Mouse (Mus musculus): ENCODE results near the gene Egflam. TPM values are rescaled to one million over a fixed set of nuclear protein-coding genes. Genes with fewer than 3 reads are reported as not detected.

The Egflam gene
- total RNA-seq (2018; cell fraction: chromatin; rRNA removed) = not detected
- not detected for total RNA-seq (2018; cell fraction: cytosol; rRNA removed)
- total RNA-seq (2018; cell fraction: nucleus; rRNA removed) = not detected
- polyA plus RNA-seq (2018) = not detected in 3 replicates

DNA sequence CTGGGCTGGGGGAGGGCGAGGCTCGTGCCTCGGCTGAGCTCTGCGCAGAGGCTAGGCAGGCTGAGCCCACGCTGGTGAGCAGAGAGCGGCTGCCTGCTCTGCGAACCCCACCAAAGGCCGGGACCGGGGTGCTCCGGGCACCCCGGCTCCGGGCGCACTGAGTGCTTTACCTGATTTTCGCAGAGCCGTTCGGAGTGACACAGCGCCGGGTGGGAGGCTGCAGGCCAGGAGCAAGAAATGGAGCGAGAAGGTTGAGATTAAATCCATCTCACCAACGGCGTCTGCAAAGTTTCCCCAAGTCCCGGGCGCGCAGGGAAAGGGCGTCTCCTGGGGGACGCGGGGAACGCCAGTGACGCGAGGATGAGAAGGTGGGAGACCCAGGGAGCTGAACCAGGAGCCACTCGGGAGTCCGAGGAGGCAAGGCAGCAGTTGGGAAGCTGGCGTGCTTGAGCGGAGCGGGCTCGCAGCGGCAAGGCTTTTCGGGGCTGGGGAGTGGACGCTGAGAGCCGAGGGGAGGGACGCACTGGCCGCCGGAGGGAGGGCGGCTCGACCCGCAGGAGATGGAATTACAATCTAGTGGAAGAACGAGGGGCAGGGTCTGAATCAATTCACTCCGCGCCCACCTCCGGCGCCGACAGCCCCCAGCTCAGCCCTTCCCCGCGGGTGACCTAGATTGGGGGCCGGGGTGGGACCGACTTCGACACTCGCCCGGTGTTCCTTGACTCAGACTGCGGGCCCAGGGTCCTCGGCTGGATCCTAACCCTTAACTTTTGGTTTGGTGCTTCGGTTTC is at the start of gene Egflam:
TSS of gene Egflam (minus strand) at position 578 of the 791 bp plus-strand sequence.
- H3K4me3 ChIP-seq (ENCODE audit: inconsistent target) = no peak within 1 kb of the TSS
- WGBS (ENCODE audit: missing documents) = 3% methylated on average over 62 of the region's 62 CpGs
- no peaks in the 10 kb centered on the region for H3K79me2 ChIP-seq (ENCODE audit: inconsistent target)
- H3K27ac ChIP-seq = no peak within 1 kb of the TSS
- H3K36me3 ChIP-seq (ENCODE audit: inconsistent target) = no peaks in the 10 kb centered on the region

DNA sequence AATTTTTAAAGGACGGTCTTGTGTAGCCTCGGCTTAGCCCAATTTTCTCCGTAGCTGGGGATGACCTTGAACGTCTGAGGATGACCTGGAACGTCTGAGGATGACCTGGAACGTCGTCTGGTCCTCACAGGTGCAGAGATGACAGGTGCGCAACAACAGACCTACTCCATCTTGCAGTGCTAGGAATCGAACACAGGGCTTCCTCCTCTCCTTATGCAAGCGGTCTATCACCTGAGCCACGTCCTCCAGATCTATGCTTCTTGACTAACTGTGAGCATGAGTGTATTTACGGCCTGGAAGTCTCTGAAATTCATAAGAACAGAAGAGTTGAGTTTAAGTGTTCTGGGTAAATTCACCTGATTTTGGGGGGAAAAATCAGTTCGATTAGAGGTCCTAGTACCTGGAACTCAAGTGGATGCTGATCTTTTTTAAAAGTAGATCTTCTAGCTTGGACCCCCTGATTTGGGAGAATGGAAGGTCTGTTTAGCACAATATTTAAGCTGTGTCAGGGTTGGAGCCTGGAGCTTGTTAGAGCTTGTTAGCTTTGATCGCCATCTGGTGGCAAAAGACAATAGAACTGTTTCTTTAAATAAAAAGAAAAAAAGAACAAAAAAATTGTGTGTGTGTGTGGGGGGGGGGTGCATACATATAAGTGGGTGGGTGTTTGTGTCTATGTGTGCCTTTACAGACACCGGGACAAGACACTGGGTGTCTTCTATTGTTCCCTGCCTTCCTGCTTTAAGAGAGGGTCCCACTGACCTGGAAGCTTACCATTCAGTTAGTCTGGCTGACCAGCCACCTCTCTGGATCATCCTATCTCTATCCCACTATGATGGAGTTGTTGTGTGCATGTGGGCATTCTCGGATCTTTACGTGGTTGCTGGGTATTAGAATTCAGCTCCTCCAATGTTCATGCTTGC is 45.5 kb upstream of the Egflam start:
- Histone ChIP-seq H3K4me3 (ENCODE audit: inconsistent target) (no peak overlapping the region), H3K79me2 (ENCODE audit: inconsistent target) (no peaks in the 10 kb centered on the region), H3K36me3 (ENCODE audit: inconsistent target) (no peaks in the 10 kb centered on the region), H3K27ac (no peak overlapping the region)
- WGBS (ENCODE audit: missing documents) = 67% methylated on average over 17 of the region's 17 CpGs

- no peak overlapping the region for H3K27ac ChIP-seq
- H3K4me3 ChIP-seq (ENCODE audit: inconsistent target) = no peak overlapping the region
- no peaks in the 10 kb centered on the region for H3K79me2 ChIP-seq (ENCODE audit: inconsistent target)
- 73% methylated on average over 16 of the region's 16 CpGs for WGBS (ENCODE audit: missing documents)
- H3K36me3 ChIP-seq (ENCODE audit: inconsistent target) = no peaks in the 10 kb centered on the region
These were observed 44.2 kb upstream of the Egflam start for GRCm38 (mm10) chr15:7442148-7443100.

- H3K79me2 ChIP-seq (ENCODE audit: inconsistent target) = no peaks in the 10 kb centered on the region
- H3K4me3 ChIP-seq (ENCODE audit: inconsistent target) = no peak overlapping the region
These were observed 26.1 kb upstream of the Egflam start for GRCm38 (mm10) chr15:7424282-7424681.

GRCm38 (mm10) chr15:7404521-7404920 is 6.3 kb upstream of the Egflam start:
- 92% methylated on average over 8 of the region's 8 CpGs for WGBS (ENCODE audit: missing documents)
- Histone ChIP-seq H3K36me3 (ENCODE audit: inconsistent target) (no peaks in the 10 kb centered on the region), H3K79me2 (ENCODE audit: inconsistent target) (no peaks in the 10 kb centered on the region)

More at GRCm38 (mm10) chr15:7424282-7424681, 26.1 kb upstream of the Egflam start:
- 88% methylated on average over 2 of the region's 2 CpGs for WGBS (ENCODE audit: missing documents)
- H3K27ac ChIP-seq = no peak overlapping the region
- no peaks in the 10 kb centered on the region for H3K36me3 ChIP-seq (ENCODE audit: inconsistent target)

DNA sequence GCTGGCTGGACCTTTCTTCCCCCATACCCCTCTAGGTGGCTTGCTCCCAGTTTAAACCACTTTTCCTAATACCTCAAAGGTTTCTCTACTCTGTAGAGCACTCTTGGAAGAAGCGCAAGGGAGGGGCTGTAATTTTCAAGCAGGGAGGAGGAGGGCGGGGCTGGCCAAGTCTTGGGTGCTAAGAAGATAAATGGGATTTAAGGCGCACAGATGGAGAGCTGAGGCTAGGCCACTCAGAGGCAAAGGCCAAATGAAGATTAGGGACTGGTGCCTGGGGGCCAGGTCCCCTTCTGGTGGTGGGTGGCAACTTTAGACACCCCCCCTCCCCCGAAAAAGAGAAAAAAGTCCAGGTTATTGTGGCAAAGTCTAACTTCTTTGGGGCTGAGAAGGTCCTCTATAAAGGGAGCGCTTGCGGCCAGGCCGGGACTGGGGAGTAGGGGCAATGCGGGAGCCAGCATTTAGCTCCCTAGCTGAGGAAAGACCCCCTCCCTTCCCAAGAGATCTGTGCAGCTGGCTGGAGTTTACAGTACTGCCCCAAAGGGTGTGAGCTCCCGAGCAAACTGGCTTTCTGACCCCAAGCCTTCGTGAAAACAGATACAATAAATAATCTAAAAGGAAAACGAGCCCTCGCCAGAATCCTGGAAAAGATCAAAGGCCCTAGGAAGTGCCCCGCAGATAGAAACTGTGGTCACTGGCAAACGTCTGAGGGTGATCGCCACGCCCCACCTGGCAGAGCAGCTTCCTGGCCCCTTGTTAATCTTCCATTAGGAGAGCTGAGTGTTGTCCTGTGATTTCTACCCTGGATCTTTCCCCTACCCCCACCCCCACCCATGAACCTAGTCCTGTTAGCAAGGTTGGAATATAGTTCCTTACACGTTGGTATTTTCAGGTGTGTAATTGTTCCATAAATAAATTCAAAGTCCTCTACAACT is 680 bp upstream of the Egflam start:
- Histone ChIP-seq H3K27ac (no peak overlapping the region), H3K4me3 (ENCODE audit: inconsistent target) (no peak overlapping the region), H3K79me2 (ENCODE audit: inconsistent target) (no peaks in the 10 kb centered on the region), H3K36me3 (ENCODE audit: inconsistent target) (no peaks in the 10 kb centered on the region)
- 6% methylated on average over 16 of the region's 17 CpGs for WGBS (ENCODE audit: missing documents)

More at GRCm38 (mm10) chr15:7404521-7404920, 6.3 kb upstream of the Egflam start:
- Histone ChIP-seq H3K4me3 (ENCODE audit: inconsistent target) (no peak overlapping the region), H3K27ac (no peak overlapping the region)

- H3K4me3 ChIP-seq (ENCODE audit: inconsistent target) = no peak overlapping the region
- H3K36me3 ChIP-seq (ENCODE audit: inconsistent target) = no peaks in the 10 kb centered on the region
- no peaks in the 10 kb centered on the region for H3K79me2 ChIP-seq (ENCODE audit: inconsistent target)
- H3K27ac ChIP-seq = no peak overlapping the region
- WGBS (ENCODE audit: missing documents) = 6% methylated on average over 8 of the region's 8 CpGs
These were observed 763 bp downstream of the Egflam start for GRCm38 (mm10) chr15:7397446-7397817.

DNA sequence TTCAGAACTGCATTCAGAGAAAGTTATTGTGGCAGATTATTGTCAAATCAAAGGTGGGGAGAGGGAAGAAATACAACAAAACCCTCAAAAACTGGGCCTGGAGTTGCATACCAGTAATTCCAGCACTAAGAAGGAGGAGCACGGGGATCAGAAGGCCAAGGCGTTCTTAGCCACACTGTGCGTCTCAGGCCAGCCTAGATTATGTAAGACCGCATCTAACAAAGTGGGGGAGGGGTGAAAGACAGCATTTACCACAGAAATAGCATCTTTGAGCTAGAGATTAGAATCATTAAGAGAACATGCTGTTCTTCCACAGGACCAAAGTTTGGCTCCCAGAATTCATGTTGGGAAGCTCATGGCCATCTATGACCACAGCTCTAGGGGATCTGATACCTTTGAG is 14.8 kb downstream of the Egflam start:
- H3K4me3 ChIP-seq (ENCODE audit: inconsistent target) = no peak overlapping the region
- H3K36me3 ChIP-seq (ENCODE audit: inconsistent target) = no peaks in the 10 kb centered on the region
- H3K27ac ChIP-seq = no peak overlapping the region
- 93% methylated on average over 4 of the region's 4 CpGs for WGBS (ENCODE audit: missing documents)
- no peaks in the 10 kb centered on the region for H3K79me2 ChIP-seq (ENCODE audit: inconsistent target)

- no peak overlapping the region for H3K27ac ChIP-seq
- 50% methylated on average over 10 of the region's 10 CpGs for WGBS (ENCODE audit: missing documents)
- no peaks in the 10 kb centered on the region for H3K36me3 ChIP-seq (ENCODE audit: inconsistent target)
- no peaks in the 10 kb centered on the region for H3K79me2 ChIP-seq (ENCODE audit: inconsistent target)
- no peak overlapping the region for H3K4me3 ChIP-seq (ENCODE audit: inconsistent target)
These were observed 15.7 kb downstream of the Egflam start for GRCm38 (mm10) chr15:7382457-7382856.

DNA sequence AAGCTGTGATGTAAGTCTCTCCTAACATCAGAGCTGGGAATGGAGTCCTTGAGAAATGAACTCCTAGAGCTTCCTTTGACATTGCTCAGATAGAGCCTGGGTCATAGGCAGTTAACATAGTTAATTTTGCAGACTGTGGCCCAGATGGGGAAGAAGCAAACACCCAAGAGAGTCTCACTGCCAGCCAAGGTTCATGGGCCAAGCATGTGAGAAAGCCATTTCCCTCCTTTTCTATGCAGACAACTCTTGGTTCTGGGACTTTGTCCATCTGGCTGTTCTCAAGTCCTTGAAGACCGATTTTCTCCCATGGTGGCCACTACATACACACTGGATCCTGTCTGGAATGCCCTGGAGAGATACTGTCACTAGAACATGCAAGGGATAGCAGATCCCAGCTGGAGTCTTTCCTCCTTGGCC is 45.6 kb downstream of the Egflam start:
- no CpG with 5 or more reads among the region's 1 CpGs for whole genome bisulfite sequencing (ENCODE audit: missing documents)
- Histone ChIP-seq H3K79me2 (ENCODE audit: inconsistent target) (no peaks in the 10 kb centered on the region), H3K36me3 (ENCODE audit: inconsistent target) (no peaks in the 10 kb centered on the region), H3K4me3 (ENCODE audit: inconsistent target) (no peak overlapping the region), H3K27ac (no peak overlapping the region)

DNA sequence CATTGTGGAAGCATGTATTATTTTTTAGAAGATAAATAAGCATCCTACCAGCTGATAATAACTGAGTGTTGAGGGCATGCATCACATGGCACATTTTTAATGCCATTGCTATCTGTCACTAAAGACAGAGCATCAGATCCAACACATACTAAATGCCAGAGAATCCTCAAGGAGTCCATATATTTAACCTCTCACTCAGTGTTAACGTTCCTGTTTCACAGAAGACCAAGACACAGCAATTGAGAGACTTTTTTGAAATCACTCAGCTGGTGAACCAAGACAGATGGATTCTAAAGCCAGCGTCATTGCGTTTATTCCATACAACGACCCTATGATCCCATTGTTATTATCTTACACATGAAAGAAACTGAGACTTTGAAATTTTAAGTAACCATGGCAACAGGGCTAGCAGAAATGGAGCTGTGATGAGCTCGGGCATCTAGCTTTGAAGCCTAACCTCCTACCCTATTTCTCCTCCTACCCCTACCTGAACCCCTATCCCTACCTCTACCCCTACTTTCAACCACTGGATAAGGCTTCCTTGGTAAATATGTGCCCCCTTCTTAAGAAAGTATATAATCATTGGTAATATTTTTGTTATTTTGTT is 57.4 kb downstream of the Egflam start:
- no peaks in the 10 kb centered on the region for H3K36me3 ChIP-seq (ENCODE audit: inconsistent target)
- 81% methylated on average over 5 of the region's 5 CpGs for WGBS (ENCODE audit: missing documents)
- H3K4me3 ChIP-seq (ENCODE audit: inconsistent target) = no peak overlapping the region
- H3K79me2 ChIP-seq (ENCODE audit: inconsistent target) = no peaks in the 10 kb centered on the region
- H3K27ac ChIP-seq = no peak overlapping the region

DNA sequence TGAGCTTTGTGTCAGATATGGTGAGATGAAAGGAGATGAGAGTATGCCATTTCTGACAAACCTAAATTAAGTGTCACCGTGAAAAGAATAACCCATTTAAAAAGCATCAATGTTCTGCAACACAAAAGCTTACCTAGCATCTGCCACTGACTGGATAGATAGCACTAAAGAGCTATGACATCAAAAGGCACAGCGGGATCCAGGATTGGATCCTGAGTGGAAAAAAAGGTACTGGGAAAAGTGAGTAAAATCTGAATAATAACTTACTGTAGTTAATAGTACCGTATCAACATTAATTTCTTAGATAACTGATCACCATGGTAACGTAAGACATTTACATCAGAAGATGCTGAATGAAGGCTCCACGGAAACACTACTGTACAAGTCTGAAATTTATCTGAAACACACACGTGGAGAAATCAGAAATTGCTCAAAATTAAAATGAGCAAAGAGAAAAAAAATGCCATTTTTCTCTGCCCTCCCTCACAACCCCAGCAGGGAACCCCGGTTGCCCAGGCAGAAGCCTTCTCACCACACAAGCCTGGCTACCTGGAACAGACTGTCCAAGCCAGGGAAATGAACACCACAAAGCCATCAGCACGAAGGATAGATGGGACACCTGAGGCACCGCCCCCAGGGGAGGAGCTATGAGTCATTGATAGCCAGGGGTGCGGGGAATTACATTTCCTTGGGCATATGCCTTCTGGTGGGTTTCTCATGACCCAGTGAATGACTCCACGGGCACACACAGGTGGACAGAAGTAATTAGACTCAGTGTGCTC is 63.5 kb downstream of the Egflam start:
- WGBS (ENCODE audit: missing documents) = 79% methylated on average over 8 of the region's 11 CpGs
- no peak overlapping the region for H3K27ac ChIP-seq
- H3K4me3 ChIP-seq (ENCODE audit: inconsistent target) = no peak overlapping the region
- no peaks in the 10 kb centered on the region for H3K79me2 ChIP-seq (ENCODE audit: inconsistent target)
- no peaks in the 10 kb centered on the region for H3K36me3 ChIP-seq (ENCODE audit: inconsistent target)

Data from macrophage (primary cell).